Mouse (Mus musculus): ENCODE data around the gene Fancc.
"Not testable (repeated sequence)": the region's sequence is repeated elsewhere in the genome, so short reads cannot be mapped to it uniquely, and the experiment has no call there.

Fancc gene

DNA sequence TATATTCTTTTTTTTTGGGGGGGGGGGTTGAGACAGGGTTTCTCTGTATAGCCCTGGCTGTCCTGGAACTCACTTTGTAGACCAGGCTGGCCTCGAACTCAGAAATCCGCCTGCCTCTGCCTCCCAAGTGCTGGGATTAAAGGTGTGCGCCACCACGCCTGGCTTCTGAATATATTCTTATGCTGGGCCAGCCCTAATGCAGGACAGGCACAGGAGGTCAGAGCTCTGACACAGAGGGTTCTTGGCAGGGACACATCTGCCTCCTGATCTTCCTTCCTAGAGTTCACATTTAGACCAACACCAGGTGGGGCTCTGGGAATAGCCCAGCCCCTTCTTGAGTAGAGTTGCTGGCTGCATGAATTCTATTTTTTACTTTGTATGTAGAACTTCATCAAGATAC lies 182.0 kb downstream of the Fancc start:
- DNase-seq: not testable (repeated sequence)

- peak in 1 of 2 experiments; percentile 63 for DNase-seq
Observed at GRCm38 (mm10) chr13:63314608-63314920, 182.5 kb downstream of the Fancc start.

GRCm38 (mm10) chr13:63313748-63314607 lies 183.1 kb downstream of the Fancc start:
- DNase-seq: peak in 1 of 2 experiments; percentile 52

- peak; percentile 42 to 69 for DNase-seq
Observed at GRCm38 (mm10) chr13:63313247-63313646, 183.8 kb downstream of the Fancc start.

- DNase-seq: peak; percentile 38 to 81
Observed at GRCm38 (mm10) chr13:63311156-63311555, 185.9 kb downstream of the Fancc start.

DNA sequence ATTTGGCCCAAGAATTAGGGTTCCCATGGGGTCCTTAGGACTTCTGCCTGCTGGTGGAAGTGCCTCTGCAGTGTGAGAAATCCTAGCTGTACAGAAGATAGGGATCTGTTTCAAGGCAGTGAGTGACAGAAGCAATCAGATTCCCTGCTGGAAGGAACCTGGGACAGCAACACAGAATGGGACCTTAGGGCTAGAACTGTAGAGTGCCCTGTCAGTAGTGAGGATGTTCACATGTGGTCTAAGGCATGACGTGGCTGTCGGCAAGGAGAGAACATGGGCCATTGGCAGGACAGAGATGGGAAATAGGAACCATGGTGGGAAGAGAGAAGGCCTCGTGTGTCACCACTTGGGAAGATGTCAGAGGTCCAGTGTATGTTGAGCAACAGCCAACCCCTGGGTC lies 187.5 kb downstream of the Fancc start:
- DNase-seq: no peak

- DNase-seq: no peak
Observed at GRCm38 (mm10) chr13:63306768-63307167, 190.3 kb downstream of the Fancc start.

DNA sequence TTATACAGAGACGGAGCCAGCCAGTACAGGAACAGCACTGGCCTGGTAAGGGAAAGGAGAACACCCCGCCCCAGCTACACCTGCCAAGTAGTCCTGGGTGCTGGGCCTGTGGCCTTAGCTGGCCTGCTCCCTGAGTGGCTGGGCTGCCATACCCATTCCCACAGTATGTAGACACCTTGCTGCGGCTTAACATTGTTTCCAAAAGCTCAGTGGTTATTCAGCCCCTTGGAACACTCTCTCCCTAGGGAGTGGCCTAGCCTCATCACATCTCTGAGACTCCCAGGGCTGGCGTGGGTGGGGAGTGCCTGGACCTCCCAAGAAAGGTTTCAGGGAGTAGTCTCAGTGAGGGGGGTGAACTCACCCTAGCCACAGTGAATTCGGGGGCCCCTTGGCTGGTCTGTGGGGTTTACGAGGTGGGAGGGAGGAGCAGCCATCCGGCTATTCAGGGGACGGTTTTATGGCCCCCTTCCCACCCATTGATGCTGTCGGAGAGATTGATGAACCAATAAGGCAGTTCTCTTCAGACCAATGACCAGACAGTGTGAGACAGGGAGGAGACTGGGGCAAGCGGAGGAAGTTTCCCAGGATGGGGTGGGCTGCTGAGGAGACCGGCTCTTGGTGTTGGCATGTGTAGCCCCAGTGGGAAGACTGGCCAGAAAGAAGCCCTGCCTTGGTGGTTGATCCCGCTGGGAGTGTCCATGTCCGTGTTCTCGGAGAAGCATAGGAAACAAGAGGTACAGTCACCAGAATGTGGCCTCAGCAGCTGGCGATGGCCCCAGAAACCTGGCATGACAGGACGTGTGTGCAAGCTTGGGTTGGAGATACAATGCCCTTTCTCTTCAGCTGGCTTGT lies 191.7 kb downstream of the Fancc start:
- peak in 1 of 2 experiments; percentile 61 for DNase-seq

- peak in 1 of 2 experiments; percentile 44 for DNase-seq
Observed at GRCm38 (mm10) chr13:63304799-63305159, 192.3 kb downstream of the Fancc start.

DNA sequence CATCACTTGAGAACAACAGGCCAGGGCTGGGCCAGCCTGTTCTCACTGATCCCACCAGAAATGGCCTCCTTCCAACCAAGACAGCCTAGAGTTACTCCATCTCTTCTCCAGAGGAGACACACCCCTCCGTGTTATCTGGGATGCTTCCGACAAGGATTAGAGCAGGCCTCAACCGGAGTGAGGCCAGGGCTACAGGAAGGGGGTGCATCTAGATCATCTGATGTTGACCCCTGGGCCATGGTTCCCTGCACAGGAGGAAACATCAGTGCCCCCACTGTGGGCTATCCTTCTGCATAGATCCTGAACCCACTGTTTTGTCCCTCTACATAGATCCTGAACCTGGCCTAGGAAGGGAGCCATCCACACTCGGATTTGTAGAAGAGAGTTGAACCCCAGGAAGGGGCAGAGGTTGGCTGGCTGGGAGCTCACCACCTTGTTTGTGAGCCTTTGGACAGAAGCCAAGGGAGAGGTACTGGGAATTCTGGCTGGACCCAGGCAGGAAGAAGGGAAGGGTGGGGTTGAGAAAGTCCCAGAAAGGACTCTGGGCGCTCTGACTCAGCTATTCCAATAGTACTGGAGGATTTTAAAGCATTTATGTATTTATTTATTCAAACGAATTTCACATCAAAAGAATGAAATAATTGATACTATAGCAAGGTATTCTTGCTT lies 192.8 kb downstream of the Fancc start:
- DNase-seq: peak; percentile 65 to 78

- DNase-seq: no peak
Observed at GRCm38 (mm10) chr13:63302381-63302780, 194.7 kb downstream of the Fancc start.

GRCm38 (mm10) chr13:63301764-63302209 lies 195.3 kb downstream of the Fancc start:
- no peak for DNase-seq

DNA sequence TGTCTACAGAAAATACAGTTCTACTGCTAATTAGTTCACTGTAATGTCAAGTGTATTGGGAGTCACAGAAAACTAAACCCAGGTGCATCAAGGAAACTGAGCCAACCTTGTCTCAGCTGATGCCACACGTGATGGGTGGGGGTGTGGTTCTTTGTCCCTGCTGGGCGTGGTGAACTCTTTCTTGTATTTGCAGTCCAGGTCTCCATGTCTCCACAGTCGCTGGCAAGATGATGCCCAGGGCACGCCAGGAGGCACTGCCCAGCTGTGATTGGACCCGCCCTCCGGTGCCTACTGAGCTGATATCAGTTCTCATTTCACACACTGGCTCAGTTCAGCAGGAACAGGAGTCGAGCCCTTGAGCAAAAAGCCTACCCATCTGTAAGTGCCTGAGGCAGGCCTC lies 196.1 kb downstream of the Fancc start:
- no peak for DNase-seq

GRCm38 (mm10) chr13:63298931-63299330 lies 198.1 kb downstream of the Fancc start:
- DNase-seq: no peak

- DNase-seq: no peak
Observed at GRCm38 (mm10) chr13:63297933-63298332, 199.1 kb downstream of the Fancc start.

- no peak for DNase-seq
Observed at GRCm38 (mm10) chr13:63297003-63297402, 200.1 kb downstream of the Fancc start.

DNA sequence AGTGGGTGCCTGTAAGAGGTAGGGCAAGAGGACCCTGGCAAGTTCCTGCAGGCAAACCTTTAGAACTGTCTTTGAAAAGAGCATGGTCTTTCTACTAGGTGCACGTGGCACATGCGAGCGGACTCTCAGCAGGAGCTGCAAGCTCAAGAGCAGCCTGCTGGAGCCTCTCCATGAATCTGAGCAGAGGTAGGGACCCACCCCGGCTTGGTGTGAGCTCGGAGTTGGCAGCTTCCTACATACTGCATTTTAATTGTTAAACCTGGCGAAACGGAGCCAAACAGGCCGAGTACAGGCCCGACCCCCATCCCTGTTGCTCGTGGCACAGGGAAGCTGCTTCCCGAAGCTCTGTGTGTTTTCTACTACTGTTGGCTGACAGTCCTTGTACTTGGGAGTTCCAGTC lies 200.8 kb downstream of the Fancc start:
- peak; percentile 56 to 73 for DNase-seq

- peak; percentile 73 to 81 for DNase-seq
Observed at GRCm38 (mm10) chr13:63294359-63295193, 202.5 kb downstream of the Fancc start.

GRCm38 (mm10) chr13:63293647-63294046 lies 203.4 kb downstream of the Fancc start:
- DNase-seq: no peak

GRCm38 (mm10) chr13:63291016-63291415 lies 206.1 kb downstream of the Fancc start:
- no peak for DNase-seq

DNA sequence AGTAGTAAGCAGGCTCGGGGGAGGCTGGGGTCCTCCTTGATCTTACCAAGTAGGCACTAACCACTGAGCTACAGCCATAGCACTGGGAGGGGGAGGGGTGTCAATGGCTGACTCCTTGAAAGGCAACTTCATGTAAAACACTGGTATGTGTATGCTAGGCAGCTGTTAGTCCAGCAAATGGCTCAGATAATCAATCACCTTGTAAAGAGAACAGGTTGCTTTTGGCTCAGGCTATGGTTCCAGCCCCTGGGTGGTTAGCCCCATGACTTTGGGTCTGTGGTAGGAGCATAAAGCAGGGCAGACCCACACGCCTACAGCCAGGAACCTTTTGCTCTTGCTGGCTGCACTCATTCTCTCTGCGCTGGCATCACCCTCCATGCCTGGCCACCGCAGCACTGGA lies 207.0 kb downstream of the Fancc start:
- no peak for DNase-seq

DNA sequence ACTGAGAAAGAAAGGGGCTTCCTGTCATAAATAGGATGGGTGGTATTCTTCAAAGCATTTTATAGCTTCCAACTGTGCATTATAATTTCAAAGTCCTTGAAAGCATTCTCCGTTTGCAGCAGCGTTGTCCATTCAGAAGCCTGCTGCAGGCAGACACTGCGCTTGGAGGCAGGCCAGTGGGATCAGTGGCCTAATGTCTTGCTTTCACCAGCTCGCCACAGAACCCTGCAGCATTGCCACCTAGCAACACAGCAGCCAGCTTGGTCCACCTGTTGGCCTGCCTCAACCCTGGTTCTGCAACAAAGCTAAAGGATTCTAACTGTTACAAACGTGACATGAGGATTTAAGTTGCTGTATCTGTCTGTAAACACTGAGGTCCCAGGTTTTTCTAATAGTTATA lies 207.4 kb downstream of the Fancc start:
- no peak for DNase-seq

Measured in kidney, postnatal 25 days (tissue).